Mouse (Mus musculus) gastrocnemius, adult 8-10 months (tissue): Measurements from ENCODE around the gene Utp11. TPM values are rescaled to one million over a fixed set of nuclear protein-coding genes. Genes with fewer than 3 reads are reported as not detected.

Experiments used
- DNase-seq, 2 experiments: peaks; one replicate each; pipeline ENCODE4 v3.0.0; 2022; ENCODE audit warnings: low spot score in 2 of 2
- microRNA-seq: library from miRNA; unstranded; fragments of <30 nt; microRNA quantifications from one replicate; pipeline ENCODE4 v1.2.0, GENCODE M21; 2022
- total RNA-seq, 4 experiments: library from RNA; stranded (reverse); gene quantifications; 2 replicates each; pipeline ENCODE4 v1.2.4; 2022

Utp11 gene
- total RNA-seq, 4 experiments from 2014 or later: 14.0 to 20.8 (median 18.7) TPM

DNA sequence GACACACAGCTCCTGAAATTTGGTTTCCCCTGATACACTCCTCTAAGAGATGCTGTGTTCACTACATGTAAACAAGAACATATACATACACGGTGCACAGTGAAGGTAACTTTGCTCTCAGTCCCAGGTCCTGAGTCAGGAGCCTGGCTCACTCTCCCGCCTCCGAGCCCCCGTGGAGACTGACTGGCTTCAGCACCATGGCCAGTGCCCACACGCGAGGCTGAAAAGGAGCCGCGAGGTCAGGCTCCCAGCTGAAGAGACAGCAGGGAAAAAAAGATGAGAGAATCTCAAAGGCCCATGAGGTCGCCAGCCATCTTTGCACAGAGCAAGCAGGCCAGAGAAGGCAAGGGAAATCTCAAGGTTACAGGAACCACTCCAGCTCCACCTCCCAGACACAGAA, 60.1 kb downstream of the Utp11 start:
- DNase-seq: no peak

GRCm38 (mm10) chr4:124632856-124633255, 60.5 kb downstream of the Utp11 start:
- no peak for DNase-seq

- DNase-seq: no peak
These were observed 61.9 kb downstream of the Utp11 start for GRCm38 (mm10) chr4:124631456-124631855.

Small RNA genes within 50 kb of the gene (microRNA-seq; reads per million reads assigned to microRNA genes)
- not detected for gene Gm24721
- not detected for gene Mir697

Other genes starting within 250 kb of the Utp11 start
- not detected for gene 3100002H09Rik, start 82.8 kb downstream of the Utp11 start, total RNA-seq
- under 1 TPM; 0.19 to 0.34 (median 0.28) TPM for gene Pou3f1, start 36.8 kb downstream of the Utp11 start, total RNA-seq
- 100 to 1,000 TPM; 240 to 437 (median 328) TPM for gene Fhl3, start 7.1 kb upstream of the Utp11 start, total RNA-seq
- gene Sf3a3, start 21.2 kb upstream of the Utp11 start, total RNA-seq: 10 to 100 TPM in 2 of 4 experiments, 1 to 10 TPM in 2; 9.5 to 12.8 (median 10.2) TPM
- gene Inpp5b, start 48.2 kb upstream of the Utp11 start, total RNA-seq: 10 to 100 TPM in 1 of 4 experiments, 1 to 10 TPM in 3; 6.0 to 10.8 (median 6.3) TPM
- gene Mtf1, start 108.5 kb upstream of the Utp11 start, total RNA-seq: 10 to 100 TPM; 12.9 to 16.0 (median 15.0) TPM
- gene Yrdc, start 157.1 kb upstream of the Utp11 start, total RNA-seq: 10 to 100 TPM; 10.4 to 15.0 (median 12.0) TPM
- 10 to 100 TPM; 23.7 to 31.3 (median 25.2) TPM for gene 1110065P20Rik, start 157.6 kb upstream of the Utp11 start, total RNA-seq
- under 1 TPM; 0.19 to 0.54 (median 0.40) TPM for gene Maneal, start 168.6 kb upstream of the Utp11 start, total RNA-seq
- not detected for gene Epha10, start 187.3 kb upstream of the Utp11 start, total RNA-seq
- 1 to 10 TPM; 5.6 to 9.4 (median 7.8) TPM for gene 9930104L06Rik, start 243.4 kb upstream of the Utp11 start, total RNA-seq
- gene Cdca8, start 245.7 kb upstream of the Utp11 start, total RNA-seq: under 1 TPM; 0.24 to 0.51 (median 0.28) TPM